Mouse (Mus musculus): ENCODE results near the gene Thra.

GRCm38 (mm10) chr11:98781851-98782512 lies 41.5 kb downstream of the Thra start:
- no peak for TF ChIP-seq CTCF (IDR thresholded peaks at IDR 0.05)
- peak; percentile 47; the same call in 1 of the 2 replicates for TF ChIP-seq POLR2A (IDR thresholded peaks at IDR 0.05; ENCODE audit: insufficient read depth, low read depth, low read length)
